Mouse (Mus musculus): ENCODE results near the gene Mfsd4a.
A peak's percentile ranks its signal among the peaks of the same experiment; 100 is the strongest.

Mfsd4a gene

GRCm38 (mm10) chr1:132065001-132065400 lies 2.9 kb downstream of the Mfsd4a start:
- no peak for DNase-seq

- DNase-seq = no peak
Measured at GRCm38 (mm10) chr1:132063096-132063495, 4.8 kb downstream of the Mfsd4a start.

GRCm38 (mm10) chr1:132061750-132062541 lies 5.9 kb downstream of the Mfsd4a start:
- no peak for DNase-seq

GRCm38 (mm10) chr1:132060036-132060769 lies 7.7 kb downstream of the Mfsd4a start:
- DNase-seq = no peak

GRCm38 (mm10) chr1:132058558-132058957 lies 9.3 kb downstream of the Mfsd4a start:
- no peak for DNase-seq

- DNase-seq = peak; percentile 44
Measured at GRCm38 (mm10) chr1:132055054-132055664, 12.7 kb downstream of the Mfsd4a start.

- no peak for DNase-seq
Measured at GRCm38 (mm10) chr1:132054387-132054786, 13.5 kb downstream of the Mfsd4a start.

- no peak for DNase-seq
Measured at GRCm38 (mm10) chr1:132051746-132052145, 16.1 kb downstream of the Mfsd4a start.

GRCm38 (mm10) chr1:132046143-132046735 lies 21.6 kb downstream of the Mfsd4a start:
- peak; percentile 78 for DNase-seq

- no peak for DNase-seq
Measured at GRCm38 (mm10) chr1:132043759-132044158, 24.1 kb downstream of the Mfsd4a start.

GRCm38 (mm10) chr1:132040201-132040621 lies 27.7 kb downstream of the Mfsd4a start:
- DNase-seq = peak; percentile 56

GRCm38 (mm10) chr1:132038753-132039152 lies 29.1 kb downstream of the Mfsd4a start:
- peak; percentile 41 for DNase-seq

- DNase-seq = no peak
Measured at GRCm38 (mm10) chr1:132037746-132038145, 30.1 kb downstream of the Mfsd4a start.

- no peak for DNase-seq
Measured at GRCm38 (mm10) chr1:132032172-132032571, 35.7 kb downstream of the Mfsd4a start.

- DNase-seq = no peak
Measured at GRCm38 (mm10) chr1:132030574-132030973, 37.3 kb downstream of the Mfsd4a start.

- DNase-seq = no peak
Measured at GRCm38 (mm10) chr1:132028413-132028812, 39.4 kb downstream of the Mfsd4a start.

- DNase-seq = no peak
Measured at GRCm38 (mm10) chr1:132027978-132028377, 39.9 kb downstream of the Mfsd4a start.

- DNase-seq = no peak
Measured at GRCm38 (mm10) chr1:132026925-132027646, 40.8 kb downstream of the Mfsd4a start.

- no peak for DNase-seq
Measured at GRCm38 (mm10) chr1:132022107-132022506, 45.8 kb downstream of the Mfsd4a start.

- no peak for DNase-seq
Measured at GRCm38 (mm10) chr1:132019876-132020275, 48.0 kb downstream of the Mfsd4a start.

GRCm38 (mm10) chr1:132016691-132017090 lies 51.2 kb downstream of the Mfsd4a start:
- DNase-seq = no peak

- no peak for DNase-seq
Measured at GRCm38 (mm10) chr1:132014800-132015199, 53.1 kb downstream of the Mfsd4a start.

GRCm38 (mm10) chr1:132012861-132013260 lies 55.0 kb downstream of the Mfsd4a start:
- DNase-seq = no peak

Data from lung, postnatal 10 days (tissue).